Mouse (Mus musculus): ENCODE results near the gene Tradd. TPM values are rescaled to one million over a fixed set of nuclear protein-coding genes. Genes with fewer than 3 reads are reported as not detected.
"Not testable (repeated sequence)": the region's sequence is repeated elsewhere in the genome, so short reads cannot be mapped to it uniquely, and the experiment has no call there.

The Tradd gene
- polyA plus RNA-seq, 1 experiment: 12.5 TPM

GRCm38 (mm10) chr8:105253766-105254151 lies 10.7 kb downstream of the Tradd start:
- TF ChIP-seq CTCF (IDR thresholded peaks at IDR 0.05; ENCODE audit: borderline replicate concordance, insufficient read depth, low read length) (no peak), POLR2A (IDR thresholded peaks at IDR 0.05; ENCODE audit: low read depth, low read length) (no peak)
- peak overlapping the region; percentile 19; the same call in 1 of the 2 replicates for H3K4me3 ChIP-seq (ENCODE audit: insufficient read depth, low read length)
- H3K4me1 ChIP-seq (ENCODE audit: control insufficient read depth, insufficient read depth, low read length): no peaks in the 10 kb centered on the region
- H3K27ac ChIP-seq (ENCODE audit: insufficient read depth, low read length): 0 out of 2 replicates have a peak overlapping the region, but pooled peaks have one; percentile 1

DNA sequence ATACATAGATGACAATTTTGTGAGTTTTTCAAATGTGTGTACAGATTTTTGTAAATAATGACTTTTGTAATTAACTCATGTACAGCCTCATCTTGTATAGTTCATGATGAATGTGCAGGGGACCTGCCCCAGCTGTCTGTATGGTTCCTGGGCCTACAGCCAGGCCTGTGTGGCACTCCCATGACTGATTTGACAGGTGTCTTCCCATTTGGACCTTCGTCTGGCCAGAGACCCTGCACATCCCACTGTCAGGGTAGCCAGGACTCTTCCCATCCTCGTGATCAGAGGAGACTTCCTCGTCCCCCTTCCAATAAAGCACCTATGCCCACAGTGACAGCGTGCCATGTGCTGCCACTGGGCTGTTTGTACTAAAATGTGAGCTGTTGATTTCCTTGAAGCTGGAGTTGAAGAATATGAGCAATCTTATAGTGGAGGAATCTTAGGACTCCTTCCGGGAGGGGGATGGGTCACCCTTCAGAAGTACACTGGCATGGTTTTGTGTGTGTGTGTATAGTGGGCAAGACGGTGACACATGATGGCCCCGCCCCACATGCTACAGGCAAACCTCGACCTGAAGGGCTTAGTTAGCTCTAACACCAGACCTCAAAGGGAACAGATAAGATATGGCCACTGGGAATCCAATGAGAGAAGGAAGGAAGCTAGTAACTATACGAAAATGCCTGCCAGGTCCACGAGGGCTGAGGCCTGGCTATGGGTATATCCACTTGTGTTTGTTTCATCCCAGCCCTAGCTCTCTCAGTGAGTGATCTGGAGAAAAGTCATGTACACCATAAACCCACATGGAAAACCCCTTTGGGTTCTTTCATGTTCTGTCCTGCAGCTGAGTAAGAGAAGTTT lies 11.5 kb downstream of the Tradd start:
- no peak overlapping the region for H3K4me3 ChIP-seq (ENCODE audit: insufficient read depth, low read length)
- H3K27ac ChIP-seq (ENCODE audit: insufficient read depth, low read length): no peak overlapping the region
- no peaks in the 10 kb centered on the region for H3K4me1 ChIP-seq (ENCODE audit: control insufficient read depth, insufficient read depth, low read length)
- TF ChIP-seq CTCF (IDR thresholded peaks at IDR 0.05; ENCODE audit: borderline replicate concordance, insufficient read depth, low read length) (no peak), POLR2A (IDR thresholded peaks at IDR 0.05; ENCODE audit: low read depth, low read length) (peak; percentile 24)

- Histone ChIP-seq H3K4me3 (ENCODE audit: insufficient read depth, low read length) (no peak overlapping the region), H3K4me1 (ENCODE audit: control insufficient read depth, insufficient read depth, low read length) (no peaks in the 10 kb centered on the region), H3K27ac (ENCODE audit: insufficient read depth, low read length) (no peak overlapping the region)
- no peak for TF ChIP-seq CTCF (IDR thresholded peaks at IDR 0.05; ENCODE audit: borderline replicate concordance, insufficient read depth, low read length)
- 0 out of 2 replicates have a peak, but pooled peaks have one; percentile 9 for TF ChIP-seq POLR2A (IDR thresholded peaks at IDR 0.05; ENCODE audit: low read depth, low read length)
These were observed 12.5 kb downstream of the Tradd start for GRCm38 (mm10) chr8:105251954-105252353.

DNA sequence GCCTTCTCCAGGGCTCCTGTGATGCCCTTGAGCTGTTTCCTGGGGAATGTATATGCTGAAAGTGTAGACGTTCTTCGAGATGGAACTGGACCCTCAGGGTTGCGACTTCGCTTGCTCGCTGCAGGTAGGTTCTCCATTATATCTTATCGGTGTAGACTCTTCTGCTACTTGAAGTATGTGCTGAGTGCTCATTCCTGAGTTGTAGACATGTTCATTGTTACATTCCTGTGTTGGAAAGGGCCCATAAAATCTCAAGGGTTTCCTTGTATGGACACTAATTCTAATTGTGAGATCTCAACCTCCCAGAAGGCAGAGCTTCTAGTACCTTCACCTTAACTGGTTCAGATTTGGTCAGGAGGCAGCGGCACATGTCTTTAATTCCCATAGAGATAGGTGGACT lies 23.4 kb downstream of the Tradd start:
- TF ChIP-seq CTCF (IDR thresholded peaks at IDR 0.05; ENCODE audit: borderline replicate concordance, insufficient read depth, low read length) (no peak), POLR2A (IDR thresholded peaks at IDR 0.05; ENCODE audit: low read depth, low read length) (no peak)
- no peaks in the 10 kb centered on the region for H3K4me1 ChIP-seq (ENCODE audit: control insufficient read depth, insufficient read depth, low read length)
- no peak overlapping the region for H3K27ac ChIP-seq (ENCODE audit: insufficient read depth, low read length)
- no peak overlapping the region for H3K4me3 ChIP-seq (ENCODE audit: insufficient read depth, low read length)

DNA sequence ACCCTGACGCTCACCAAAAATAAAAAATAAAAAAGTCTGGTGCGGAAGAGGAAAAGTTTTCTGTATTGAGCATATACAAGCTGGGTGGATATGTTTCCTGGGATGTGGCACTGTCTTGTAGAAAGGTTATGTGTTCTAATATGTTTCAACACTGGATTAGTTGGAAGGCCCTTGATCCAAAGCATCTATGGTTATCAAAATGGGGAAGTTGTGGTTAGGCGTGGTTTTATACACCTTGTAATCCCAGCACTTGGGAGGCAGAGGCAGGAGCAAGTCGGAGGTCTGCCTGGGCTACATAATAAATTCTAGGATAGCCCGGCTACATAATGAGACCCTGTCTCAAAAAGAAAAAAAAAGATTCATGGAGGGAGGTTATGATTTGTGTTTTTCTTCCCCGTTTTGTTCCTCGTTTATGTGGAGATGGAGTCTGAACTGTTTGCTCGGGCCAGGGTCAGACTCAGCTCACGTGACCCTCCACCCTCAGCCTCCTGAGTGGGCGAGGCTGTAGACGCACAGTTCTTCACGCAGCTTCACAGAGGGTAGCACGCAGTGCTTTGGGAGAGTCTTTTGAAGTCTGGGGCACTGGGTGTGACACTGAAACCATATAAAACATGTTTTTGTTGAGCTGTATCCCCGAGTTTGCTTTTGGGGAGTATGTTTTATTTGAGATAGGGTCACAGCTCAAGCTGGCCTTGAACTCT lies 26.8 kb downstream of the Tradd start:
- no peak overlapping the region for H3K27ac ChIP-seq (ENCODE audit: insufficient read depth, low read length)
- TF ChIP-seq POLR2A (IDR thresholded peaks at IDR 0.05; ENCODE audit: low read depth, low read length) (no peak), CTCF (IDR thresholded peaks at IDR 0.05; ENCODE audit: borderline replicate concordance, insufficient read depth, low read length) (no peak)
- H3K4me1 ChIP-seq (ENCODE audit: control insufficient read depth, insufficient read depth, low read length): no peaks in the 10 kb centered on the region

GRCm38 (mm10) chr8:105235206-105235605 lies 29.2 kb downstream of the Tradd start:
- Histone ChIP-seq H3K4me3 (ENCODE audit: insufficient read depth, low read length) (no peak overlapping the region), H3K27ac (ENCODE audit: insufficient read depth, low read length) (no peak overlapping the region), H3K4me1 (ENCODE audit: control insufficient read depth, insufficient read depth, low read length) (no peaks in the 10 kb centered on the region)
- TF ChIP-seq CTCF (IDR thresholded peaks at IDR 0.05; ENCODE audit: borderline replicate concordance, insufficient read depth, low read length): no peak
- TF ChIP-seq POLR2A (IDR thresholded peaks at IDR 0.05; ENCODE audit: low read depth, low read length): no peak

More for the DNA sequence above, 26.8 kb downstream of the Tradd start:
- H3K4me3 ChIP-seq (ENCODE audit: insufficient read depth, low read length): no peak overlapping the region

DNA sequence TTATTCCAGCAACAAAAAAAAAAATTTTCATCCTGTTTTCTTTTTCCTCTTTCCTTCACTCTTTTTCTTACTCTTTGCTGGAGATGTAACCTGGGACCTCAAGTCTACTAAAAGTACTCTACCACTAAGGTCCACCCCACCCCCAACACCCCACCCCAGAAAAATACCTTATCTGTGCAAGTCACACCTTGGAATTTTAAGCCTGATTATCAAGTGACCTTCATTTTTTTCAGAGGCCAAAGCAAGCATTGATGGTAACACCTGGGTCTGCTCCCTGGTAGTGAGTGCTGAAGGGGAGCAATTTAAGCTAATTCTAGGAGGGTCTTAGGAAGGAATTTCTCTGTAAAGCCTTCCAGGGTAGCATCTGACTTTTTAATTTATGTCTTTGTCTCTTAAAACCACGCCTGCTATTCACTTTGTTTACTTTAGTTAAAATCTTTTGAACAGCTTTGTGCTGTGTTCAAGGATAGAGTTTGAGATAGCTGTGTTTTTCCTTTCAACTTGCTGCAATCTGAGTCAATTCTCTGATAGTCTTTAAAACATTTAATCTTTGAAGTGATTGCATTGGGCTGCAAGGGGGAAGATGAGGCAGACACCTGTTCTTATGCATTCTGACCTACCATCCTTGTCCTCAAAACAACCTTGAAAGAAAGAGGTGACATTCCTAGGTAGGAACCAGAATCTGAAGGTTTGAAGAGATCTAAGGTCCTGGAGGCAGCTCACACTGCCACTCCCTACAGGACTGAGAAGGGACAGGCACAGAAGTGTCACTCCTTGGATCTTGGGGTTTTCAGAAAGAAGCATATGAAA lies 31.1 kb downstream of the Tradd start:
- Histone ChIP-seq H3K4me3 (ENCODE audit: insufficient read depth, low read length) (no peak overlapping the region), H3K27ac (ENCODE audit: insufficient read depth, low read length) (no peak overlapping the region), H3K4me1 (ENCODE audit: control insufficient read depth, insufficient read depth, low read length) (no peaks in the 10 kb centered on the region)
- TF ChIP-seq CTCF (IDR thresholded peaks at IDR 0.05; ENCODE audit: borderline replicate concordance, insufficient read depth, low read length) (no peak), POLR2A (IDR thresholded peaks at IDR 0.05; ENCODE audit: low read depth, low read length) (no peak)

GRCm38 (mm10) chr8:105232321-105232693 lies 32.1 kb downstream of the Tradd start:
- H3K4me1 ChIP-seq (ENCODE audit: control insufficient read depth, insufficient read depth, low read length); H3K27ac ChIP-seq (ENCODE audit: insufficient read depth, low read length); H3K4me3 ChIP-seq (ENCODE audit: insufficient read depth, low read length): not testable (repeated sequence)

GRCm38 (mm10) chr8:105231503-105232320 lies 32.7 kb downstream of the Tradd start:
- TF ChIP-seq CTCF (IDR thresholded peaks at IDR 0.05; ENCODE audit: borderline replicate concordance, insufficient read depth, low read length) (no peak), POLR2A (IDR thresholded peaks at IDR 0.05; ENCODE audit: low read depth, low read length) (no peak)
- H3K4me1 ChIP-seq (ENCODE audit: control insufficient read depth, insufficient read depth, low read length): no peaks in the 10 kb centered on the region
- no peak overlapping the region for H3K4me3 ChIP-seq (ENCODE audit: insufficient read depth, low read length)
- H3K27ac ChIP-seq (ENCODE audit: insufficient read depth, low read length): no peak overlapping the region

Data from embryonic fibroblast, embryonic 13.5 days (primary cell).